In the genomic region with DNA sequence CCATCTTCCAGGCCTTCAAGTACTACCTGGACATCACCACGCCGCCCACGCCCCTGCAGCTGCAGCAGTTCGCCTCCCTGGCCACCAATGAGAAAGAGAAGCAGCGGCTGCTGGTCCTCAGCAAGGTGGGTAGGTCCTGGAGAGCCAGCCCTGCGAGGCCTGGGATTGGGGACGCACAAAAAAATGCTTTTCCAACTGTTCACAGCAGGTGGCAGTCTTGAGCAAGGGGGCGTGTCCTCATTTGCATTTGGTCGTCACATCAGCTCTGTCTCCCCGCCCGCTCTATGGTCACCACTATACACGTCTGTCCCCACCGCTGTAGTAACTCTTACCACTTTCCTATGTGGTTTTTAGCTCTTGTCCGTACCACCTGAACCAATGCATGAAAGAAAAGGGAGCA, we compare ENCODE assay signal across 8 mouse cellular contexts. TPM values are rescaled to one million over a fixed set of nuclear protein-coding genes. Genes with fewer than 3 reads are reported as not detected.
DNase-seq lines count a peak whose midpoint lies in the region; ATAC-seq and TF ChIP-seq lines count a peak whose summit lies in the region.

No protein-coding gene starts in this region.

- H3K27ac ChIP-seq in cerebellum, adult 2 months (ENCODE audit: insufficient read depth, low read length): no peak overlapping the region

- 73% methylated on average over 14 of the region's 14 CpGs for WGBS in cerebellum, adult 2 months

- no peak overlapping the region for H3K4me3 ChIP-seq in cerebellum, adult 2 months (replicated peaks; ENCODE audit: insufficient read depth, low read depth, low read length)

- intact Hi-C loops in heart, postnatal 10 days (cut with DNase I): loop anchor here (2.0 kb wide), 1 partner anchor 65 kb away; no protein-coding TSS in a partner anchor

- H3K4me1 ChIP-seq in cerebellum, adult 2 months (ENCODE audit: control insufficient read depth, insufficient read depth, low read length): peaks cover 16% of the 10 kb centered on the region

- TF ChIP-seq POLR2A in cerebellum, adult 2 months (IDR thresholded peaks at IDR 0.05; ENCODE audit: borderline replicate concordance, insufficient read depth, low read length): no peak

- peak; percentile 25 to 37 for DNase-seq in cerebellum, adult 2 months
- DNase-seq in cerebellum, adult 11 months: no peak
- peak; percentile 63 to 64 for DNase-seq in adrenal gland, adult 18-20 months (ENCODE audit: low spot score in 2 of 2)
- DNase-seq in heart, postnatal 10 days: peak; percentile 69 to 81
- DNase-seq in kidney, postnatal 25 days: peak; percentile 57 to 69
- peak; percentile 55 for DNase-seq in spleen, adult 12 weeks (ENCODE audit: low spot score)

- peak; percentile 39; the same call in 1 of the 2 replicates for TF ChIP-seq CTCF in cerebellum, adult 2 months (IDR thresholded peaks at IDR 0.05; ENCODE audit: borderline replicate concordance, insufficient read depth, low read depth, low read length)

- peak; percentile 67; the same call in 1 of the 2 replicates for ATAC-seq in erythroblast, adult 5-6 weeks (replicated peaks; ENCODE audit: low FRiP score, poor library complexity, severe bottlenecking)
- peak; percentile 95 for ATAC-seq in megakaryocyte, adult 5-6 weeks (ENCODE audit: poor library complexity, severe bottlenecking)

- no peaks in the 10 kb centered on the region for H3K27me3 ChIP-seq in cerebellum, adult 2 months (ENCODE audit: control insufficient read depth, insufficient read depth, low read length)

RNA-seq across cellular contexts. Expression of gene Fbxo21, which starts 38.3 kb away (rescaled TPM):
- 114 and 124 TPM in 2 replicates for polyA plus RNA-seq in cerebellum, adult 2 months (2012; rRNA removed)
- total RNA-seq in adrenal gland, adult 18-20 months (2021): 10 to 100 TPM; 59.9 to 62.9 TPM
- total RNA-seq in erythroblast, adult 5-6 weeks (2015; ENCODE audit: low replicate concordance): 1.7 TPM in 1 of 2 replicates, not detected in the other
- total RNA-seq in erythroblast, adult 5-6 weeks (2017; ENCODE audit: low replicate concordance): 0.98 and 2.0 TPM in 2 replicates
- total RNA-seq in heart, postnatal 10 days (2021): 10 to 100 TPM; 47.4 to 55.5 TPM
- total RNA-seq in megakaryocyte, adult 5-6 weeks (2015): 2.0 and 3.1 TPM in 2 replicates
- 4.2 and 4.8 TPM in 2 replicates for total RNA-seq in megakaryocyte, adult 5-6 weeks (2017)

Comparison
In these comparisons a context has a peak if more than half of its experiments do, and no peak if none do; other contexts are left out.
1. RNA of gene Fbxo21, which starts 38.3 kb away (total RNA-seq): 59.9 to 62.9 TPM in adrenal gland, adult 18-20 months and 47.4 to 55.5 TPM in heart, postnatal 10 days; 2.0 to 4.8 TPM in megakaryocyte, adult 5-6 weeks and 0.98 to 2.0 TPM in erythroblast, adult 5-6 weeks; every median in the first group is over 4 times any median in the second.